Mouse (Mus musculus) adipose tissue, adult 10 weeks (tissue): ENCODE data around the gene Gstm4. TPM values are rescaled to one million over a fixed set of nuclear protein-coding genes. Genes with fewer than 3 reads are reported as not detected.

Experiments used
- polyA plus RNA-seq: library from polyadenylated mRNA; stranded (reverse); fragments of 350-450 nt; fragmentation: Illumina TruSeq; extraction: RNeasy Lipid Tissue Mini Kit (QIAGEN cat#74804); gene quantifications from one replicate; pipeline ENCODE4 v1.2.3, GENCODE M21; 2014; ENCODE audit warnings: low read depth, low replicate concordance

The Gstm4 gene
- polyA plus RNA-seq = 42.1 TPM

DNA sequence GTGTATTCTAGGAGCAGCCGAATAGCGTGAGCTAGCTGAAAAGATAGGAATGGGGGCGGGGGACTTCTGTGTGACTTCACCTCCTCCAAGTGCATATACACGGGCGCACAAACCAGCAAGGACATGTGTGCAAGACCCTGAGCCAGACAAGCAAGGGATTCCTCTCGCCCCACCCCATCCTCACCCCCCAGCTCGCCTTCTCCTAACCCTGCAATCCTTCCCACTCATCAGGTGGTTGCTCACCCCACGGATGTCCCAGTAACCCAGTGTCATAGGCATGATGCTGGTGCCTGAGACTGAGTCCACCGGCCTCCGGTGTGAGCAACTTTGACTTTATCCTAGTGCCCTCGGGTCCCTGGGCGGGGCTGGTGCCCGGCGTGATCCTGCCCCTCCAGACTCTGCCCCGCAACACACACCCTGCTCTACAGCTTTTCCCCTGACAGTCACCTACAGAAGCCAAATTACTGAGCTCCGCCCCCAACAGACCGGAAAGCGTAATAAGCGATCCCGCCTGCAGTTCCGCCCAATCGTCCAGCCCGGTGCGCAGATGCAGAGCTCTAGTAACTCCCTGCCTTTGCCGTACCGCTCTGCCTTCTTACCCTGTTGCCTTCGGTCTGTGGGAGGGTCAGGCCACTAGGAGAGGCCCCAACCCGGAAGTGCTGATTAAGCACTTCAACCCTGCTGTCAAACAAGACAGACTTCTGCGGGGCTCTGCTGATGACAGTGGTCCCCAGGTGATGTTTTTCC is at the start of gene Gstm4:
Gstm4 (minus strand) TSS at position 501 of the 747 bp plus-strand sequence.

DNA sequence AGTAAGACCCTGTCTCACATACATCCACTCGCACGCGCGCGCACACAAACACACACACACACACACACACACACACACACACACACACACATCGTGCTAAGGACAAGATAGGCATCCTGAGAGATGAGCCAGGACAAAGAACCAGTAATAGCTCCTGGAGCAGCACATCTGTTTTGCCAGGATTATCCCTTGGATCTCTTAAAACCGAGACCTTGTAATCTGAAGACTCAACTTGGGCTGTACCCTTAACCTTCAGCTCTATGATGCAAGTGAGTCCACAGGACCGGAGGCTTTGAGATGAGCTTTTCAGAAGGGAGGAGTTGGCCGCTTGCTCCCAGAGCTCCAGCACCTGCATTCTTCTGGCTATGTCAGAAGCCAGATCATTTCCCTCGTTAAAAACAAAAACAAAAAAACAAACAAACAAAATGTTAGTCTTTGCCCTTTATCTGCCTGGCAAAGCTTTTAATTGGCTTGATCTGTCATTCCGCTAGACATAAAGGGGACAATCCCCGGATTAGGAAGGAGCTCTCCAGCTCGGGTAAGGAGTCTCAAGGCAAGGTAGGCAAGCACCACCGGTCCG is 47.9 kb upstream of the Gstm4 start, which contains the start of gene Gnat2:
Gnat2 (plus strand) TSS at position 254 of the 580 bp plus-strand sequence.

DNA sequence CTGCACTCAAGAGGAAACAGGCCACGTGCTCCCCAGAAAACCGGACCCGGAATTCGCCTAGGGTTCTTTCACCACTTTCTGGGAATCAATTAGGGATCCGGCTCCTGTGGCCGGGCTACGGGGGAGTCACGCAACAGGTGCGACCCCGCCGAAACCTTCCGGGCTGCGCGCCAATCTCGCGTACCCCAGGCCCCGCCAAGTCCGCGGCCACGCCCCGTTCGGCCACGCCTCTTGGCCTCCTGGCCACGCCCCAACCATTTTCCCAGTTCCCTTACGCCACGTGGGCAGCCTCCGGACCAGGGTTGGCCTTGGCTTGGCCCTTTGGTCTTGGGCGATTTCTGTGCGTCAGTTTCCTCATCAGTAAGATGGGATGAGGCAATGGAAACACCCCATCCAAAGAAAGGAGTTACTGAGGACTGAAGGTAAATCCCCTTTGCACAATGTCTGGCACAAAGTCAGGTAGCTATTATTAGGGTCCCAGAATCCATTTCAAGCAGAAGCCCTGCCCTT is 41.8 kb upstream of the Gstm4 start, which contains the start of gene Ampd2:
Ampd2 (minus strand) TSS at position 182 of the 510 bp plus-strand sequence.

DNA sequence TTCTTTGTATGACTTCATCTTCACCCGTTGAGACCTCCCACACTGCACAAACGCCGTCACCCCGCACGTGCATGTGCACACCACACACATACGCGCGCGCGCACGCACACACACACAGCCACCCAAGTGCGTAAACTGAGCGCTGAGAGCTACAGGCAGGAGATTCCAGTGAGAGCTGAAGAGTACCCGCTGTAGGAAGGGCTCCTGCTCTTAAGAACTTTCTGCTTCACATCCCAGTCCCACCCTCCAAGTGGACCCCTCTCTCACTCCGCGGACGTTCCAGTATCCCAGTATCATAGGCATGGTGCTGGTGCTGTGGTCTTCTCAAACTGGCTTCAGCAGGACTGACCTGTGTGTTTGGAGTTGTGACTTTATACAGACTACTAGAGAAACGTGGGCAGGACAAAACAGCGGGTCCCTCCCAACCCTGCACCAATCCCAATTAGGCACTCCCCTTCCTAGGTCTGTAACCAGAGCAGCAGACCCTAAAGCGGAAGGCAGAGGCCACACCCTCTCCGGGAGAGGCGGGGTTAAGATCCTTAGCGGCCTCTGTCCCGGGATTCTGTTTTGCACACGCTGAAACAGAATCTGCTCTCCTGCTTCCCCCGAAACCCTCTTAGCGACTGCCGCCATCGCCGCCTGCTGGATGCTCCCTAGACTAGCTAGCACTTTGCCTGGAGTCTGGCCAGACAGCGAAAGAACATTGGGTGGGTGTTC is 27.1 kb downstream of the Gstm4 start, which contains the start of gene Gstm1:
Gstm1 (minus strand) TSS at position 501 of the 717 bp plus-strand sequence.

Other genes starting within 250 kb of the Gstm4 start
- 1.5 TPM for gene Eps8l3, start 167.7 kb downstream of the Gstm4 start, polyA plus RNA-seq
- gene Gstm5, start 149.1 kb downstream of the Gstm4 start, polyA plus RNA-seq = 317 TPM
- gene Gstm7, start 113.1 kb downstream of the Gstm4 start, polyA plus RNA-seq = 712 TPM
- gene Gstm6, start 101.1 kb downstream of the Gstm4 start, polyA plus RNA-seq = 226 TPM
- 0.32 TPM for gene Gstm3, start 75.6 kb downstream of the Gstm4 start, polyA plus RNA-seq
- gene Gstm2, start 58.4 kb downstream of the Gstm4 start, polyA plus RNA-seq = 898 TPM
- 759 TPM for gene Gstm1, start 26.9 kb downstream of the Gstm4 start, polyA plus RNA-seq
- 24.9 TPM for gene Ampd2, start 41.8 kb upstream of the Gstm4 start, polyA plus RNA-seq
- gene Gnat2, start 47.9 kb upstream of the Gstm4 start, polyA plus RNA-seq = 7.7 TPM
- gene Gnai3, start 101.3 kb upstream of the Gstm4 start, polyA plus RNA-seq = 87.4 TPM
- not detected for gene Gpr61, start 110.0 kb upstream of the Gstm4 start, polyA plus RNA-seq
- gene Amigo1, start 141.4 kb upstream of the Gstm4 start, polyA plus RNA-seq = 8.0 TPM
- gene Cyb561d1, start 156.3 kb upstream of the Gstm4 start, polyA plus RNA-seq = 10.6 TPM
- 7.0 TPM for gene Atxn7l2, start 166.0 kb upstream of the Gstm4 start, polyA plus RNA-seq
- gene Sypl2, start 181.8 kb upstream of the Gstm4 start, polyA plus RNA-seq = 2.5 TPM
- gene Psma5, start 212.0 kb upstream of the Gstm4 start, polyA plus RNA-seq = 108 TPM
- 317 TPM for gene Sort1, start 239.2 kb upstream of the Gstm4 start, polyA plus RNA-seq